Mouse (Mus musculus) erythroblast, embryonic 14.5 days (primary cell): ENCODE measurements around the gene Rbck1.

Experiments
- GATA1 ChIP-seq: IDR thresholded peaks from 2 replicates; pipeline ENCODE4 v1.6.1; 2012; ENCODE audit warnings: low read length, inconsistent platforms, mixed read lengths
- TAL1 ChIP-seq: IDR thresholded peaks from 3 replicates; pipeline ENCODE4 v1.6.1; 2012; ENCODE audit warnings: low read length, inconsistent platforms, mixed read lengths

DNA sequence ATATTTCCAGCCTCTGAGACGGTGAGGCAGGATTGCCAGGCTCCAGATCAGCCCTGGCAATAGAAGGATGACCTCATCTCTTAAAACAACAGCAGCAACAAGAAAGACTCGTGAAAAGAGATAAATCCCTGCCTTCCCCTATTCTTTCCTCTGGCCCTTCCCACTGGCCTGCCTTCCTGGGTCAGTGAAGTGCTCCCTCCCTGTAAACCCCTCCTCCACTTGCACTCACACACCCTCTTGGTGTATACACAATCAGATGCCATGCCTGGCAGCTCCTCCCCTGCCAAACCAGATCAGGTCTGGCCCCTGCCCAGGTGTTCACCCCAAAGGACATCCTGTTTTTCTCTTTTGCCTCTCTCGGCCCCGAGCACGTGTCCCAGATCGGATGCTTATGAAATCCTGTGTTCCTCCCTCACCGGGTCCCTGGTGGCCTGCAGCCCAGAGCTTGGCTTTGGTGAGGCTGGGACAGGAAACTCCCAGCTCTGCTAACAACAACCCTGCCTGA lies 27.9 kb upstream of the Rbck1 start:
- TF ChIP-seq GATA1 (no peak), TAL1 (no peak)
